Mouse (Mus musculus) macrophage (primary cell): ENCODE measurements around the gene Itm2b. TPM values are rescaled to one million over a fixed set of nuclear protein-coding genes. Genes with fewer than 3 reads are reported as not detected.

ENCODE experiments used
- H3K27ac ChIP-seq: fragments of 350-480 bp; formaldehyde crosslinking; 2 replicates; pipeline ENCODE4 v1.9.0; 2021
- H3K36me3 ChIP-seq: fragments of 350-480 bp; formaldehyde crosslinking; 2 replicates; pipeline ENCODE4 v1.9.0; 2021; ENCODE audit errors: inconsistent target
- H3K4me3 ChIP-seq: fragments of 350-480 bp; formaldehyde crosslinking; 2 replicates; pipeline ENCODE4 v1.9.0; 2021; ENCODE audit errors: inconsistent target
- H3K79me2 ChIP-seq: fragments of 350-480 bp; formaldehyde crosslinking; 2 replicates; pipeline ENCODE4 v1.9.0; 2021; ENCODE audit errors: inconsistent target
- WGBS: methylation state at CpG from one replicate; pipeline ENCODE4 v1.1.7; 2026; ENCODE audit warnings: inconsistent platforms; ENCODE audit not compliant: missing documents; 5-methylcytosine and 5-hydroxymethylcytosine counted together
- polyA plus RNA-seq: library from polyadenylated mRNA; stranded (reverse); fragments of 250-400 nt; gene quantifications from 3 replicates; pipeline ENCODE4 v1.2.4, GENCODE M21; 2018; ENCODE audit warnings: inconsistent platforms

Gene Itm2b
- polyA plus RNA-seq, 1 experiment from 2014 or later = 6,999 TPM

GRCm38 (mm10) chr14:73368966-73369365, 16.1 kb downstream of the Itm2b start:
- H3K27ac ChIP-seq = no peak overlapping the region
- H3K79me2 ChIP-seq = peaks cover 94% of the 10 kb centered on the region
- peaks cover 99% of the 10 kb centered on the region for H3K36me3 ChIP-seq
- WGBS = 94% methylated on average over 13 of the region's 13 CpGs
- no peak overlapping the region for H3K4me3 ChIP-seq

- H3K36me3 ChIP-seq = peaks cover 99% of the 10 kb centered on the region
- H3K79me2 ChIP-seq = peaks cover 94% of the 10 kb centered on the region
- no peak overlapping the region for H3K27ac ChIP-seq
- WGBS = 97% methylated on average over 7 of the region's 13 CpGs
- no peak overlapping the region for H3K4me3 ChIP-seq
These were observed 16.9 kb downstream of the Itm2b start for GRCm38 (mm10) chr14:73368221-73368620.

GRCm38 (mm10) chr14:73366278-73366677, 18.8 kb downstream of the Itm2b start:
- no peak overlapping the region for H3K27ac ChIP-seq
- H3K79me2 ChIP-seq = peaks cover 80% of the 10 kb centered on the region
- WGBS = 93% methylated on average over 11 of the region's 11 CpGs
- H3K36me3 ChIP-seq = peaks cover 99% of the 10 kb centered on the region
- no peak overlapping the region for H3K4me3 ChIP-seq

GRCm38 (mm10) chr14:73363782-73364181, 21.3 kb downstream of the Itm2b start:
- peaks cover 99% of the 10 kb centered on the region for H3K36me3 ChIP-seq
- H3K4me3 ChIP-seq = no peak overlapping the region
- peaks cover 55% of the 10 kb centered on the region for H3K79me2 ChIP-seq
- no peak overlapping the region for H3K27ac ChIP-seq
- WGBS = 84% methylated on average over 11 of the region's 11 CpGs

DNA sequence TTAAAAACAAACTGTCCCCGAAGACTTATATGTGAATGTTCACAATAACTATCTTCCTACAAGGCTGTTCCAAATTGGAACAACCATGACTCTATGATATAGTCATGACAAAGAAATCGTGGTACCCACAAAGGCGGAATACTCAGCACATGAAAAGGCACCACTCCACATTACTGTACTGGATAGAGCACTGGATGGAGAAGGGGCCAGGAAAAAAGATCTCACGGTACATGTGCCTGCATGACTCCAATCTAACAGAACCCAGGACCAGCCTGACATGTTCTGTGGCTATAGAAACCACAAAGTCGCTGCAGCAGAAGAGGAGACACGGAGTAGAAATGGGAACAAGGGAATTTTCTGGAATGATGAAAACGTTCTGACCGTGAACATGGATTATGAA, 30.4 kb downstream of the Itm2b start:
- H3K27ac ChIP-seq = no peak overlapping the region
- no peak overlapping the region for H3K4me3 ChIP-seq
- no peaks in the 10 kb centered on the region for H3K79me2 ChIP-seq
- peaks cover 21% of the 10 kb centered on the region for H3K36me3 ChIP-seq
- WGBS = 77% methylated on average over 8 of the region's 8 CpGs

- WGBS = 98% methylated on average over 5 of the region's 5 CpGs
- no peak overlapping the region for H3K4me3 ChIP-seq
- H3K27ac ChIP-seq = no peak overlapping the region
- H3K79me2 ChIP-seq = no peaks in the 10 kb centered on the region
- no peaks in the 10 kb centered on the region for H3K36me3 ChIP-seq
These were observed 34.0 kb downstream of the Itm2b start for GRCm38 (mm10) chr14:73351118-73351517.

DNA sequence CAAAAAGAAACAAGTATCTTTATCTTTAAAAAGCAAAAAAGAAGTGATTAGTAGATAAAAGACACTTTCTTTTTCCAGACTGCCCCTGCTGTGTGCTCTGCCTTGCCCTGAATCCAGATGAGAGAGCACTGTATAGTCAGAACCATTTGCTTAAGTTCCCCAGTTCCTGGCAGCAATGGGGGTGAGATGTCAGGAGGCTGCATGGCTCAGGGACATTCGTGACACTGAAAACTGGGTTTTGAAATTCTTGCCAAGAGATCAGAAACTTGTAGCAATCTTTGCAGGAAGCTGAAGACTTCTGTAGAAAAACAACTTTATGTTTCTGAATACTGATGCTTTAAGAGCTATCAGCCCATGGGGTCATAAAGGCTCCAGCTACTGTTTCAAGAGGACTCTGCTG, 35.1 kb downstream of the Itm2b start:
- WGBS = 56% methylated on average over 1 of the region's 1 CpGs
- Histone ChIP-seq H3K4me3 (no peak overlapping the region), H3K27ac (no peak overlapping the region), H3K79me2 (no peaks in the 10 kb centered on the region), H3K36me3 (no peaks in the 10 kb centered on the region)

GRCm38 (mm10) chr14:73349061-73349670, 35.9 kb downstream of the Itm2b start:
- H3K27ac ChIP-seq = no peak overlapping the region
- H3K36me3 ChIP-seq = no peaks in the 10 kb centered on the region
- no peak overlapping the region for H3K4me3 ChIP-seq
- WGBS = 68% methylated on average over 7 of the region's 7 CpGs
- H3K79me2 ChIP-seq = no peaks in the 10 kb centered on the region

- Histone ChIP-seq H3K27ac (no peak overlapping the region), H3K36me3 (no peaks in the 10 kb centered on the region), H3K79me2 (no peaks in the 10 kb centered on the region), H3K4me3 (no peak overlapping the region)
- WGBS = 65% methylated on average over 9 of the region's 9 CpGs
These were observed 37.8 kb downstream of the Itm2b start for GRCm38 (mm10) chr14:73347302-73347701.

DNA sequence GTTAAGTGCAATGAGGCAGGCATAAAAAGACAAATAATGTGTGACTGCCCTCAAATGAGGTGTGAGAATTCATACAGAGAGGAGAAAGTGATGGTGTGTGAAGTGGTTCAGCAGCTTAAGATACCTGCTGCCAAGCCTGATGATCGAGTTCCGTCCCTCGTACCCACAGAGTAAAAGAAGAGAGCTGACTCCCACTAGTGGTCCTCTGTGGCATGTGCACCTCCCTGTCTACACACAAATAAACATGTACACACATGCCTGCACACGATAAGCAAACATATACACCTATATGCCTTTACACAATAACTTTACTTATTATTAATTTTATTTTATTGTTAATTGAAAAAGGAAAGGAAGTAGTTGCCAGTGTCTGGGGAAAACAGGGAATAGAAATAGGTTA, 39.5 kb downstream of the Itm2b start:
- WGBS = 100% methylated on average over 3 of the region's 4 CpGs
- Histone ChIP-seq H3K27ac (no peak overlapping the region), H3K36me3 (no peaks in the 10 kb centered on the region), H3K79me2 (no peaks in the 10 kb centered on the region), H3K4me3 (no peak overlapping the region)

DNA sequence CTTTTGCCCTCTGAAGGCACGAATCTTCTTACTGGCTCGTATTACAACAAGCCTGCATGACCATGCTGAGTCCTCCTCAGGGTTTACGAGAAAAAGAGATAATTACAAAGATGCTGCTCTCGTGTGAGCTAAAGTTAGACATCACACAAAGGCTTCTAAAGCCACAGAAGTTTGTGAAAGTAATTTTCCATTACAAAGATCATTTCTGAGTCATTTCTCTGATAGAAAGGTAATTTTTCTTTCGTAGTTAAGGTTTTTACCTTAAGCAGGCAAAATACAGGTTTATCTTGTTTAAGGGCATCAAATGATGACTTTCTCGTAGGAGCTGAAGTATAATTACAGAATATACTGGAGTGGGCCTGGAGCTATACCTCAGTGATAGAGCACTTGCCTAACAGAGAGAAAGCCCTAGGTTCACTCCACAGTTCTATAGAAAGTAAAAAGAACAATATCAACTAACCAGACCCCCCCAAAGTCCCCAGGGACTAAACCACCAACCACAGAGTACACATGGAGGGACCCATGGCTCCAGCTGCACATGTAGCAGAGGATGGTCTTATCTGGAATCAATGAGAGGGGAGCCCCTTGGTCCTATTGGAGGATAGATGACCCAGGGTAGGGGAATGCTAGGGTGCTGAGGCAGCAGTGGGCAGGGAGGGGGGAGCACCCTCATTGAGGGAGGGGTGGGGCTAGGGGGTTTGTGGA, 44.9 kb downstream of the Itm2b start:
- no peak overlapping the region for H3K27ac ChIP-seq
- no peak overlapping the region for H3K4me3 ChIP-seq
- 78% methylated on average over 6 of the region's 6 CpGs for WGBS
- no peaks in the 10 kb centered on the region for H3K79me2 ChIP-seq
- no peaks in the 10 kb centered on the region for H3K36me3 ChIP-seq

DNA sequence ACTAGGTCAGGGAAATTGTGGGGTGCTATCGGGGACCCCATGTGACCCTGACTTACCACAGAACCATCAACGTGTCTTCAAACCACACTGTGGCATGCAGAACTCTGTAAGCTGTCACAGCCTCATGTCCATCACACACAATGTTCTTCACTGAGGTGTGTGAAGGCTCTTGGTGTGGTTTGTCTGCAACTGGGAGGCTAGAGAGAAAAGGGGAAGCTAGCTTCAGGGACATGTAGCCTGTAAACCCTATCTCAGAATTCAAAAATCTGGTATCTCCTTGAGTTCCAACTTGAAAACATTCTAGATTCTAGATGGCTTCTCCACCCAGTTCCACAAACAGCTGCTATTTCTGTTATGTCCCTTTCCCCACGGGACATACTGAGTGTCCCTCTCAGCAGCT, 45.5 kb downstream of the Itm2b start:
- no peaks in the 10 kb centered on the region for H3K36me3 ChIP-seq

DNA sequence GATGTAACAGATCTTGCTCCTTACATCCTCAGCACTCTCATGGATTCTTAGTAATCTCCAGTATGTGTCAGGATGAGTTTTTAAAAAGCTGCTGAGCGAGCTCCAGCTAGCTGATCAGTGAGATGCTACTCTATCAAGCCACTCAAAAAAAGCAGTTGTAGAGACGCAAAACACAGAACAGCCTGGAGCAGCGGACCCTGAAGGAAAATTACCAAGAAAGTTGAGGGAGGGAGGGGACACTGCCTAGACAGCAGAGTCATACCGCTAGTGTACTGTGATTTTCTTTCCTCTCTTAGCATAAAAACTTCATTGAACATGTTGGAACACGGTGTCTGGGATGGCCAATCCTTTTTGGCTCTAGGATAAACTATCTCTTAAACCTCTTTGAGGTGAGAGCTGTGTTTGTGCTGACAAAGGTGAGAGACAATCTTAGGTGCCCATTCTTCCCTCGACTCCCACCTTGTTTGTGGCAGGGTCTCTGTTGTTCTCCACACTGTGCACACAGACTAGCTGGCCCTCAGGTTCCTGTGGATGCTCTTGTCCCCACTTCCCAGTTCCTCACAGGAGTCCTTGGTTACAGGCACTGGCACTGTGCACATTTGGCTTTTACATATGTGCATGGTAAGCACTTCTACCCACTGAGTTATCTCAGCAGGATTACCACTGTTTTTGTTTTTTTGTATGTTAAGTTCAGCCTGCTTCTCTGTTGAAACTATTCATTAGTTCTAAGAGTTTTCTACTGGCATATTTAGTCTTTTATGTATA, 48.6 kb downstream of the Itm2b start:
- 89% methylated on average over 5 of the region's 6 CpGs for WGBS
- Histone ChIP-seq H3K4me3 (no peak overlapping the region), H3K27ac (peak overlapping the region; percentile 21; the same call in 1 of the 2 replicates), H3K79me2 (no peaks in the 10 kb centered on the region), H3K36me3 (no peaks in the 10 kb centered on the region)

More for the DNA sequence above, 45.5 kb downstream of the Itm2b start:
- Histone ChIP-seq H3K27ac (no peak overlapping the region), H3K4me3 (no peak overlapping the region), H3K79me2 (no peaks in the 10 kb centered on the region)
- 18% methylated on average over 3 of the region's 3 CpGs for WGBS

- 82% methylated on average over 22 of the region's 22 CpGs for WGBS
- Histone ChIP-seq H3K4me3 (no peak overlapping the region), H3K79me2 (no peaks in the 10 kb centered on the region), H3K36me3 (no peaks in the 10 kb centered on the region), H3K27ac (peak overlapping the region; percentile 83)
These were observed 49.9 kb downstream of the Itm2b start for GRCm38 (mm10) chr14:73334926-73335805.
